Mouse (Mus musculus) CH12.LX (cell line): Measurements from ENCODE around the gene Ntn1. TPM values are rescaled to one million over a fixed set of nuclear protein-coding genes. Genes with fewer than 3 reads are reported as not detected.

Experiments
- DNase-seq: peaks from one replicate; pipeline ENCODE4 v3.0.0-alpha.2; 2013; ENCODE audit errors: extremely low read depth
- H3K27ac ChIP-seq: 2 replicates; pipeline ENCODE4 v1.5.1; 2012; ENCODE audit warnings: low read depth, mild to moderate bottlenecking, control low read depth, moderate library complexity; ENCODE audit not compliant: insufficient read depth
- H3K27me3 ChIP-seq: replicated peaks from 2 replicates; pipeline ENCODE3; 2012; ENCODE audit warnings: inconsistent platforms
- H3K36me3 ChIP-seq, 2 experiments: replicated peaks in 1 of 2; 2 replicates each; pipeline versions ENCODE3 to v1.6.1; 2012; ENCODE audit warnings: inconsistent platforms in 1 of 2, low read length in 1 of 2, mild to moderate bottlenecking in 1 of 2, mixed read lengths in 1 of 2, moderate library complexity in 1 of 2; ENCODE audit not compliant: control insufficient read depth in 1 of 2, insufficient read depth in 1 of 2
- H3K4me1 ChIP-seq, 2 experiments: 2 replicates each; pipeline ENCODE4 v1.6.1; 2012; ENCODE audit warnings: inconsistent platforms in 1 of 2, moderate library complexity in 1 of 2; ENCODE audit not compliant: insufficient read depth in 2 of 2, control insufficient read depth in 1 of 2
- H3K4me2 ChIP-seq: 2 replicates; pipeline ENCODE4 v1.6.1; 2012; ENCODE audit warnings: low read depth, mild to moderate bottlenecking, control low read depth; ENCODE audit not compliant: poor library complexity, insufficient read depth, severe bottlenecking
- H3K4me3 ChIP-seq, 3 experiments: fragments of 150-350 bp in 1 of 3; sonication (generic) in 1 of 3; replicated peaks in 1 of 3; 2 replicates each; pipeline versions ENCODE3 to v1.5.1; 2011 to 2012; ENCODE audit warnings: low read depth in 2 of 3, low read length in 2 of 3, mild to moderate bottlenecking in 2 of 3, moderate library complexity in 2 of 3, control low read depth in 1 of 3, improper control_type of control experiment in 1 of 3, inconsistent platforms in 1 of 3, mixed read lengths in 1 of 3; ENCODE audit not compliant: poor library complexity in 1 of 3
- H3K79me2 ChIP-seq: replicated peaks from 2 replicates; pipeline ENCODE4 v1.6.1; 2012; ENCODE audit warnings: mild to moderate bottlenecking, moderate library complexity; ENCODE audit not compliant: control insufficient read depth, poor library complexity, insufficient read depth, severe bottlenecking; ENCODE audit errors: extremely low read depth
- H3K9ac ChIP-seq: 2 replicates; pipeline ENCODE4 v1.6.1; 2012; ENCODE audit warnings: low read depth, mild to moderate bottlenecking, control low read depth, moderate library complexity; ENCODE audit not compliant: insufficient read depth
- H3K9me3 ChIP-seq: replicated peaks from 2 replicates; pipeline ENCODE3; 2012; ENCODE audit warnings: low read length, inconsistent platforms, mixed read lengths
- BHLHE40 ChIP-seq: IDR thresholded peaks from 2 replicates; pipeline ENCODE4 v1.6.1; 2011; ENCODE audit warnings: mild to moderate bottlenecking, low read depth, low read length, improper control_type of control experiment
- CHD1 ChIP-seq: IDR thresholded peaks from 2 replicates; pipeline ENCODE4 v1.6.1; 2012; ENCODE audit warnings: low read depth, low read length, improper control_type of control experiment, inconsistent platforms
- CTCF ChIP-seq, 2 experiments: IDR thresholded peaks in 1 of 2; conservative IDR thresholded peaks in 1 of 2; 2 replicates each; pipeline ENCODE4 v1.5.1; 2011 to 2012; ENCODE audit warnings: low read depth in 2 of 2, low read length in 2 of 2, improper control_type of control experiment in 1 of 2, inconsistent platforms in 1 of 2, mild to moderate bottlenecking in 1 of 2, moderate library complexity in 1 of 2
- E2F4 ChIP-seq: IDR thresholded peaks from 2 replicates; pipeline ENCODE4 v1.6.1; 2011; ENCODE audit warnings: low read depth, low read length, improper control_type of control experiment; ENCODE audit not compliant: insufficient replicate concordance
- ELF1 ChIP-seq: IDR thresholded peaks from 2 replicates; pipeline ENCODE4 v1.6.1; 2014; ENCODE audit warnings: low read depth, mild to moderate bottlenecking, inconsistent platforms, low read length, improper control_type of control experiment
- GABPA ChIP-seq: IDR thresholded peaks from 2 replicates; pipeline ENCODE4 v1.6.1; 2012; ENCODE audit warnings: low read depth, low read length, improper control_type of control experiment, inconsistent platforms; ENCODE audit not compliant: insufficient replicate concordance
- KAT2A ChIP-seq: IDR thresholded peaks from 2 replicates; pipeline ENCODE4 v1.6.1; 2012; ENCODE audit warnings: low read length, improper control_type of control experiment, inconsistent platforms; ENCODE audit not compliant: insufficient replicate concordance
- MYC ChIP-seq: IDR thresholded peaks from 2 replicates; pipeline ENCODE4 v1.6.1; 2011; ENCODE audit warnings: low read depth, mild to moderate bottlenecking, improper control_type of control experiment, low read length
- NRF1 ChIP-seq: IDR thresholded peaks from 2 replicates; pipeline ENCODE4 v1.6.1; 2014; ENCODE audit warnings: low read depth, mild to moderate bottlenecking, inconsistent platforms, low read length, improper control_type of control experiment, moderate library complexity
- PAX5 ChIP-seq: IDR thresholded peaks from 2 replicates; pipeline ENCODE4 v1.6.1; 2012; ENCODE audit warnings: low read length, inconsistent platforms, mixed read lengths
- POLR2AphosphoS2 ChIP-seq: IDR thresholded peaks from 2 replicates; pipeline ENCODE4 v1.6.1; 2011; ENCODE audit warnings: low read depth, low read length, improper control_type of control experiment
- RCOR1 ChIP-seq: conservative IDR thresholded peaks from 2 replicates; pipeline ENCODE4 v1.6.1; 2012; ENCODE audit warnings: low read depth, mild to moderate bottlenecking, inconsistent platforms, low read length, improper control_type of control experiment
- SMC3 ChIP-seq: IDR thresholded peaks from 2 replicates; pipeline ENCODE4 v1.6.1; 2011; ENCODE audit warnings: low read depth, low read length, improper control_type of control experiment
- UBTF ChIP-seq: IDR thresholded peaks from 2 replicates; pipeline ENCODE4 v1.6.1; 2012; ENCODE audit warnings: low read depth, mild to moderate bottlenecking, inconsistent platforms, low read length, improper control_type of control experiment, moderate library complexity
- ZC3H11A ChIP-seq: IDR thresholded peaks from 2 replicates; pipeline ENCODE4 v1.6.1; 2012; ENCODE audit warnings: low read depth, mild to moderate bottlenecking, inconsistent platforms, low read length, improper control_type of control experiment
- ZMIZ1 ChIP-seq: IDR thresholded peaks from 2 replicates; pipeline ENCODE4 v1.6.1; 2012; ENCODE audit warnings: low read depth, mild to moderate bottlenecking, inconsistent platforms, low read length, improper control_type of control experiment
- dilution Hi-C: fragments of 300-500 bp; cut with MboI; formaldehyde crosslinking; loops from 2 replicates; pipeline ENCODE4 v1.14.3; 2020; ENCODE audit warnings: low sequenced_read_pairs; ENCODE audit not compliant: extremely low pct_unique_long_range_greater_than_20kb, extremely low pct_ligation_motif_present
- in situ Hi-C: fragments of 300-500 bp; cut with MboI; formaldehyde crosslinking; loops from 3 replicates; pipeline ENCODE4 v1.14.3; 2019; ENCODE audit warnings: low sequenced_read_pairs, low pct_ligation_motif_present, low pct_unique_long_range_greater_than_20kb, mixed read lengths
- polyA plus RNA-seq: library from polyadenylated mRNA; unstranded; fragments of >175 nt; gene quantifications from 2 replicates; pipeline ENCODE4 v1.2.1, GENCODE M21; 2012; ENCODE audit warnings: low read depth; ENCODE audit not compliant: insufficient read length
- total RNA-seq, 2 experiments: library from RNA; depleted of rRNA; stranded (reverse); fragments of 300-350 nt in 1 of 2; fragments of >200 nt in 1 of 2; gene quantifications; 2 replicates each; pipeline ENCODE4 v1.2.3; 2012 to 2014

The Ntn1 gene
- total and polyA plus RNA-seq, 3 experiments = 0.54 to 1.2 (median 0.59) TPM

DNA sequence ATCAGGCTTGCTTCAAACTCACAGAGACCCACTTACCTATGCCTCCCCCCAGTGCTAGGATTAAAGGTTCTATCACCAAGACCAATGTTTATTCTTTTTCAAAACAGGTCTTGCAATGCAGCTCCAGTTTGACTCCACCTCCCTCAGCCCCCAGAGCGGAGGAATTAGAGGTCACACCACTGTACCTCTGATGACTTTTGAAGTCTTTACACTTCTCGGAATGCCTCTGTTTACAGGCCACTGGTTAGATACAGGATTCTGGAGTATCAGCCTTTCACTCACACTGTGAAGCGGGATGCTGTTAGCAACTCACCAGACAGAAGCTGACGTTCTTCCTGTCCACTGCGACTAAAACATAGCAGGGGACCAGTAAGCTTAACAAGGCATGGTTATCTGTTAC is 805 bp upstream of the Ntn1 start:
- in situ Hi-C loops (loop anchor here (5.0 kb wide), 1 partner anchor 179 kb away; no protein-coding TSS in a partner anchor), dilution Hi-C loops (no loop called here)
- Histone ChIP-seq H3K4me2 (no peak overlapping the region), H3K27me3 (peaks cover 5% of the 10 kb centered on the region), H3K9ac (no peak overlapping the region), H3K36me3 (no peaks in the 10 kb centered on the region), H3K9me3 (no peaks in the 10 kb centered on the region), H3K27ac (no peak overlapping the region), H3K4me3 (no peak overlapping the region), H3K4me1 (peaks cover 0 to 2% of the 10 kb centered on the region in 2 experiments; a peak in 1 of 4 replicates), H3K79me2 (no peaks in the 10 kb centered on the region)
- no peak for DNase-seq
- TF ChIP-seq PAX5 (no peak), E2F4 (no peak), BHLHE40 (no peak), ZMIZ1 (no peak), GABPA (no peak), POLR2AphosphoS2 (no peak), CTCF (conservative IDR thresholded peaks at IDR 0.05 in 1 of 2, IDR thresholded peaks at IDR 0.05 in 1 of 2; ENCODE audit: low read depth in 2 of 2, low read length in 2 of 2) (no peak), CHD1 (no peak), ELF1 (no peak), NRF1 (no peak), UBTF (no peak)

DNA sequence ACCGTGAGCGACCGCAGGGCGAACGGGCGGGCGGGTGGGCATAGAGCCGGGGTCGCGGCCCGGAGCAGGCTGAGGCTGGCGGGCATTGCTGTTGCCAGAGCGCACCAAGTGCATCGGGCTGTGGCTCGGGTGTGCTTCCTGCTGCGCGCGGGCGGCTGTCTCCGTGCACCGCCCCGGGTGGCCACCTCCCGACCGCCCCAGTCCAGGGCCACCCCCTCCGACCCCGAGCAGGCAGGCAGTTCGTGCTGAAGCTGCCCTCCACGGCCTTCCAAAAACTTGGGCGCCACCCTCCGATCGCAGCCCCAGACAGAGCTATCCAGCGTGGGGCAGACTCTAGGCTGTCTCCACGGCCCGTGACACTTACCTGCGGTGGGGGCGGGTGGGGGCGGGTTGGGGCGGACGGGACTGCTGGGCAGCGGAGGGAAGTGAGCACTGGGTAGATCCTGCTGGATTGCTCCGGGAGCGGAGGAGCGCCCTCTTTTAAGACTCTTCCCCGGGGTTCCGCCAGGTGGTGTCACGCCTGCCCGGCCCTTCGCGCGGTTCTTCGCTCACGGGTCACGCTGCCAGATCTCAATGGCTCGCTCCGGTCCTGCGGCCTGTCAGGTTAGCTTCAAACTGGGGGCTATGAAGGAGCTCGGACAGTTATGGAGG is 477 bp downstream of the Ntn1 start:
- Histone ChIP-seq H3K79me2 (no peaks in the 10 kb centered on the region), H3K9me3 (no peaks in the 10 kb centered on the region), H3K36me3 (no peaks in the 10 kb centered on the region), H3K9ac (no peak overlapping the region), H3K27ac (no peak overlapping the region), H3K4me3 (no peak overlapping the region)
- in situ Hi-C loops = loop anchor here (5.0 kb wide), 1 partner anchor 178 kb away; no protein-coding TSS in a partner anchor
- DNase-seq = no peak
- TF ChIP-seq KAT2A (no peak), CTCF (conservative IDR thresholded peaks at IDR 0.05 in 1 of 2, IDR thresholded peaks at IDR 0.05 in 1 of 2; ENCODE audit: low read depth in 2 of 2, low read length in 2 of 2) (no peak)
- TF ChIP-seq, all 38 proteins: peak for 0
- H3K4me1 ChIP-seq = peaks cover 0 to 2% of the 10 kb centered on the region in 2 experiments; a peak in 1 of 4 replicates
- dilution Hi-C loops = no loop called here
- H3K4me2 ChIP-seq = no peak overlapping the region; the same call in none of the 2 replicates
- peaks cover 5% of the 10 kb centered on the region for H3K27me3 ChIP-seq

DNA sequence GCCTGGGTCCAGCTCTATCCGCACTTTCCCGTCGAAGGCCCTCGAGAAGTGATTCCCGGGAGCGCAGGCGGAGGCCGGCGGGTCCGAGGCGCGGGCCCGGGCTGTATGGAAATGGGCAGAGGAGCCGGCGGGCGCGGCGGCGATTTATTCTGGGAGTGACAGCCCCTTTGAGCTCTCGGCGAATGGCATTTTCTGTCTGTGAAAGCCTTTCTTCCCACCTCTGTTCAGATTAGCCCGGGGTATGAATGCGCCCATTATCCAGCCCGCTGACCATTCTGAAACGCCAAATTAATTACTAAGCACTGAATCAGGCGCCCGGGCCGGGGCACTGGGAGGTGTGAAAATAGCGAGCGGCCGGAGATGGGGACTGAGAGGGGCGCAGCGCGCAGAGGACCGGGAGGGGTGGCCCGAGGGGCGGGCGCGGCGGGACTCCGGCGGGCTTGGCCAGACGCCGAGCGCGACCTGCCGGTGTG is 1.0 kb downstream of the Ntn1 start:
- H3K79me2 ChIP-seq = no peaks in the 10 kb centered on the region
- in situ Hi-C loops (loop anchor here (5.0 kb wide), 1 partner anchor 177 kb away; no protein-coding TSS in a partner anchor), dilution Hi-C loops (no loop called here)
- no peak overlapping the region for H3K27ac ChIP-seq
- H3K4me3 ChIP-seq = no peak overlapping the region
- H3K27me3 ChIP-seq = peaks cover 5% of the 10 kb centered on the region
- H3K4me1 ChIP-seq = peaks cover 0 to 2% of the 10 kb centered on the region in 2 experiments; a peak in 1 of 4 replicates
- no peak for DNase-seq
- no peaks in the 10 kb centered on the region for H3K9me3 ChIP-seq
- no peak overlapping the region for H3K9ac ChIP-seq
- TF ChIP-seq SMC3 = no peak
- TF ChIP-seq CHD1 = no peak
- no peak for TF ChIP-seq ZC3H11A
- no peak for TF ChIP-seq KAT2A
- TF ChIP-seq RCOR1 = no peak
- no peak for TF ChIP-seq ZMIZ1
- no peak for TF ChIP-seq MYC
- no peak for TF ChIP-seq ELF1
- no peaks in the 10 kb centered on the region for H3K36me3 ChIP-seq
- H3K4me2 ChIP-seq = no peak overlapping the region; the same call in none of the 2 replicates
